Mouse (Mus musculus): Measurements from ENCODE around the gene Them7. TPM values are rescaled to one million over a fixed set of nuclear protein-coding genes. Genes with fewer than 3 reads are reported as not detected.

The Them7 gene
- total and polyA plus RNA-seq, 3 experiments, result not detected

DNA sequence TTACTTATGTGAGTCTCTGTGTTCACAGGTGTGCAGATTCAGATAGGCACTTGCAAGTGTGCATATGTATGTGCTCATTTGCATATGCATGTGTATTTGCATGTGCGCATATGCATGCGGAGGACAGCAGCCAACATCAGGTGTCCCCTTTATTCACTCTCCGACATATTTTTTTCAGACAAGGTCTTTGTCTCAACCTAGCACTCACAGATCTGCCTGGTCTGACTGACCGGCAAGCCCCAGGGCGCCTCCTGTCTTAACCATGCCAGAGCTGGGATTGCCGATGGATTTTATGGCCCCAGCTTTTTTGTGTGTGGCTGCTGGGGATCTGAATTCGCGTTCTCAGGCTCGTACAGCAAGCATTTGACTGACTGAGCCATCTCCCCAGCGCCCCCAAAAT lies 146.1 kb downstream of the Them7 start:
- H3K36me3 ChIP-seq (ENCODE audit: control insufficient read depth in 1 of 2, insufficient read depth in 2 of 2, low read length in 2 of 2), result no peaks in the 10 kb centered on the region
- H3K9me3 ChIP-seq (replicated peaks; ENCODE audit: insufficient read depth, low read length), result no peaks in the 10 kb centered on the region
- no peak overlapping the region for H3K9ac ChIP-seq (ENCODE audit: control insufficient read depth, low read depth, low read length, poor library complexity, severe bottlenecking)
- no peak for DNase-seq (ENCODE audit: low read depth, low spot score)
- no peaks in the 10 kb centered on the region for H3K4me1 ChIP-seq (ENCODE audit: control insufficient read depth in 1 of 2, insufficient read depth in 2 of 2, low read length in 2 of 2)
- no peak overlapping the region for H3K27ac ChIP-seq (ENCODE audit: control insufficient read depth, low read depth, low read length)
- peaks cover 4 to 10% of the 10 kb centered on the region in 2 experiments for H3K27me3 ChIP-seq (ENCODE audit: control insufficient read depth in 1 of 2, insufficient read depth in 2 of 2, low read length in 2 of 2)
- H3K4me3 ChIP-seq (ENCODE audit: control insufficient read depth in 1 of 2, insufficient read depth in 1 of 2, low read depth in 2 of 2, low read length in 2 of 2), result no peak overlapping the region
- TF ChIP-seq CTCF (IDR thresholded peaks at IDR 0.05 in 2 of 3, conservative IDR thresholded peaks at IDR 0.05 in 1 of 3; ENCODE audit: control insufficient read depth in 1 of 3, insufficient read depth in 1 of 3, low read depth in 2 of 3, low read length in 3 of 3, poor library complexity in 1 of 3, severe bottlenecking in 1 of 3) (no peak), RAD21 (IDR thresholded peaks at IDR 0.05; ENCODE audit: low read depth, low read length) (no peak), TAL1 (IDR thresholded peaks at IDR 0.05; ENCODE audit: low read length) (no peak), ELF1 (IDR thresholded peaks at IDR 0.05; ENCODE audit: low read depth, low read length) (no peak), KAT2A (conservative IDR thresholded peaks at IDR 0.05; ENCODE audit: low read depth, low read length) (no peak), EP300 (IDR thresholded peaks at IDR 0.05; ENCODE audit: low read depth in 1 of 2, low read length in 2 of 2) (no peak), SMC3 (IDR thresholded peaks at IDR 0.05; ENCODE audit: low read depth, low read length) (no peak), UBTF (IDR thresholded peaks at IDR 0.05; ENCODE audit: borderline replicate concordance, insufficient read depth, low read depth, low read length) (no peak), ZMIZ1 (IDR thresholded peaks at IDR 0.05; ENCODE audit: low read depth, low read length) (no peak), ZC3H11A (IDR thresholded peaks at IDR 0.05; ENCODE audit: low read depth, low read length) (no peak), TBP (IDR thresholded peaks at IDR 0.05; ENCODE audit: low read depth, low read length) (no peak), SIN3A (IDR thresholded peaks at IDR 0.05; ENCODE audit: low read length) (no peak), E2F4 (IDR thresholded peaks at IDR 0.05; ENCODE audit: borderline replicate concordance, low read depth, low read length) (no peak), MAFK (IDR thresholded peaks at IDR 0.05; ENCODE audit: borderline replicate concordance, low read depth, low read length) (no peak)
- no peaks in the 10 kb centered on the region for H3K79me2 ChIP-seq (ENCODE audit: control insufficient read depth, insufficient read depth, low read length, poor library complexity)

- H3K36me3 ChIP-seq (ENCODE audit: control insufficient read depth in 1 of 2, insufficient read depth in 2 of 2, low read length in 2 of 2), result no peaks in the 10 kb centered on the region
- TF ChIP-seq E2F4 (IDR thresholded peaks at IDR 0.05; ENCODE audit: borderline replicate concordance, low read depth, low read length) (no peak), ZMIZ1 (IDR thresholded peaks at IDR 0.05; ENCODE audit: low read depth, low read length) (no peak), ZC3H11A (IDR thresholded peaks at IDR 0.05; ENCODE audit: low read depth, low read length) (no peak), CHD1 (IDR thresholded peaks at IDR 0.05; ENCODE audit: low read depth, low read length) (no peak), TAL1 (IDR thresholded peaks at IDR 0.05; ENCODE audit: low read length) (no peak), CTCF (IDR thresholded peaks at IDR 0.05 in 2 of 3, conservative IDR thresholded peaks at IDR 0.05 in 1 of 3; ENCODE audit: control insufficient read depth in 1 of 3, insufficient read depth in 1 of 3, low read depth in 2 of 3, low read length in 3 of 3, poor library complexity in 1 of 3, severe bottlenecking in 1 of 3) (no peak), NRF1 (IDR thresholded peaks at IDR 0.05; ENCODE audit: insufficient read depth, low read depth, low read length, poor library complexity, severe bottlenecking) (no peak), GABPA (IDR thresholded peaks at IDR 0.05; ENCODE audit: low read depth, low read length) (no peak), MAFK (IDR thresholded peaks at IDR 0.05; ENCODE audit: borderline replicate concordance, low read depth, low read length) (no peak), USF2 (IDR thresholded peaks at IDR 0.05; ENCODE audit: borderline replicate concordance in 1 of 2, insufficient read depth in 1 of 2, low read depth in 1 of 2, low read length in 2 of 2) (no peak), BHLHE40 (IDR thresholded peaks at IDR 0.05; ENCODE audit: borderline replicate concordance, low read depth, low read length) (no peak), KAT2A (conservative IDR thresholded peaks at IDR 0.05; ENCODE audit: low read depth, low read length) (no peak), ETS1 (IDR thresholded peaks at IDR 0.05; ENCODE audit: low read depth, low read length) (no peak), CHD2 (IDR thresholded peaks at IDR 0.05; ENCODE audit: low read length) (no peak), POLR2AphosphoS2 (IDR thresholded peaks at IDR 0.05; ENCODE audit: low read length) (no peak), SIN3A (IDR thresholded peaks at IDR 0.05; ENCODE audit: low read length) (no peak), GATA1 (IDR thresholded peaks at IDR 0.05; ENCODE audit: low read depth, low read length) (no peak), RAD21 (IDR thresholded peaks at IDR 0.05; ENCODE audit: low read depth, low read length) (no peak), UBTF (IDR thresholded peaks at IDR 0.05; ENCODE audit: borderline replicate concordance, insufficient read depth, low read depth, low read length) (no peak), HCFC1 (IDR thresholded peaks at IDR 0.05; ENCODE audit: low read depth, low read length) (no peak)
- no peak for DNase-seq (ENCODE audit: low read depth, low spot score)
- H3K9me3 ChIP-seq (replicated peaks; ENCODE audit: insufficient read depth, low read length), result no peaks in the 10 kb centered on the region
- H3K27ac ChIP-seq (ENCODE audit: control insufficient read depth, low read depth, low read length), result no peak overlapping the region
- H3K9ac ChIP-seq (ENCODE audit: control insufficient read depth, low read depth, low read length, poor library complexity, severe bottlenecking), result no peak overlapping the region
- H3K79me2 ChIP-seq (ENCODE audit: control insufficient read depth, insufficient read depth, low read length, poor library complexity), result no peaks in the 10 kb centered on the region
- H3K4me3 ChIP-seq (ENCODE audit: control insufficient read depth in 1 of 2, insufficient read depth in 1 of 2, low read depth in 2 of 2, low read length in 2 of 2), result no peak overlapping the region
- H3K27me3 ChIP-seq (ENCODE audit: control insufficient read depth in 1 of 2, insufficient read depth in 2 of 2, low read length in 2 of 2), result peaks cover 4 to 8% of the 10 kb centered on the region in 2 experiments; a peak in 3 of 4 replicates
- no peaks in the 10 kb centered on the region for H3K4me1 ChIP-seq (ENCODE audit: control insufficient read depth in 1 of 2, insufficient read depth in 2 of 2, low read length in 2 of 2)
Measured at GRCm38 (mm10) chr2:105370698-105371097, 146.6 kb downstream of the Them7 start.
